Comparison of ENCODE assay signal across 9 mouse cellular contexts in genomic region chr12:111378812-111379211, GRCm38 (mm10). TPM values are rescaled to one million over a fixed set of nuclear protein-coding genes. Genes with fewer than 3 reads are reported as not detected.
DNase-seq lines count a peak whose midpoint lies in the region; ATAC-seq lines count a peak whose summit lies in the region.
"Had no signal": no experiment of that assay in that cellular context is flagged by ENCODE, and none has a peak within 500 bp of the region (broad histone marks: within the 10 kb centered on the region; RNA-seq: fewer than 3 reads in every experiment).

No protein-coding gene starts in this region.

- intact Hi-C loops in heart, postnatal 10 days (cut with DNase I): no loop called here

- H3K36me3 ChIP-seq in heart, embryonic 15.5 days: no peaks in the 10 kb centered on the region
- no peaks in the 10 kb centered on the region for H3K36me3 ChIP-seq in embryonic facial prominence, embryonic 11.5 days (replicated peaks; ENCODE audit: control insufficient read depth, insufficient read depth, low read depth, low read length)
- no peaks in the 10 kb centered on the region for H3K36me3 ChIP-seq in hindbrain, embryonic 13.5 days
- H3K36me3 ChIP-seq in midbrain, embryonic 13.5 days: no peaks in the 10 kb centered on the region

- H3K9me3 ChIP-seq in heart, embryonic 15.5 days (replicated peaks): no peaks in the 10 kb centered on the region
- H3K9me3 ChIP-seq in embryonic facial prominence, embryonic 11.5 days (replicated peaks; ENCODE audit: control insufficient read depth, low read length): no peaks in the 10 kb centered on the region
- no peaks in the 10 kb centered on the region for H3K9me3 ChIP-seq in hindbrain, embryonic 13.5 days
- no peaks in the 10 kb centered on the region for H3K9me3 ChIP-seq in midbrain, embryonic 13.5 days

- H3K4me3 ChIP-seq in heart, embryonic 15.5 days: 0 out of 2 replicates have a peak overlapping the region, but pooled peaks have one; percentile 95
- peak overlapping the region; percentile 88 for H3K4me3 ChIP-seq in embryonic facial prominence, embryonic 11.5 days (ENCODE audit: low read depth, low read length)
- H3K4me3 ChIP-seq in hindbrain, embryonic 13.5 days: peak overlapping the region; percentile 100
- H3K4me3 ChIP-seq in midbrain, embryonic 13.5 days (replicated peaks): peak overlapping the region; percentile 96

- peak overlapping the region; percentile 89 for H3K4me2 ChIP-seq in heart, embryonic 15.5 days
- H3K4me2 ChIP-seq in embryonic facial prominence, embryonic 11.5 days (ENCODE audit: low read depth, low read length): no peak overlapping the region; the same call in 1 of the 2 replicates
- peak overlapping the region; percentile 91 for H3K4me2 ChIP-seq in hindbrain, embryonic 13.5 days
- H3K4me2 ChIP-seq in midbrain, embryonic 13.5 days (replicated peaks): peak overlapping the region; percentile 77

- H3K4me1 ChIP-seq in heart, embryonic 15.5 days (replicated peaks): peaks cover 34% of the 10 kb centered on the region
- 0 out of 2 replicates have a peak, but pooled peaks cover 2% of the 10 kb centered on the region for H3K4me1 ChIP-seq in embryonic facial prominence, embryonic 11.5 days (ENCODE audit: control insufficient read depth, insufficient read depth, low read length)
- H3K4me1 ChIP-seq in hindbrain, embryonic 13.5 days (replicated peaks): peaks cover 36% of the 10 kb centered on the region
- peaks cover 34% of the 10 kb centered on the region for H3K4me1 ChIP-seq in midbrain, embryonic 13.5 days (replicated peaks)

- 73% methylated on average over 12 of the region's 12 CpGs for WGBS in heart, embryonic 15.5 days
- 76% methylated on average over 12 of the region's 12 CpGs for WGBS in embryonic facial prominence, embryonic 11.5 days
- WGBS in hindbrain, embryonic 13.5 days: 71% methylated on average over 12 of the region's 12 CpGs
- WGBS in midbrain, embryonic 13.5 days: 71% methylated on average over 12 of the region's 12 CpGs

- no peak for ATAC-seq in heart, embryonic 15.5 days (replicated peaks; ENCODE audit: insufficient number of reproducible peaks, insufficient read depth, low FRiP score, low read depth)
- ATAC-seq in embryonic facial prominence, embryonic 11.5 days (replicated peaks; ENCODE audit: insufficient number of reproducible peaks, low FRiP score, low TSS enrichment, low read depth): no peak
- no peak for ATAC-seq in hindbrain, embryonic 13.5 days (ENCODE audit: low FRiP score)
- ATAC-seq in midbrain, embryonic 13.5 days: no peak

- 0 out of 2 replicates have a peak, but pooled peaks cover 2% of the 10 kb centered on the region for H3K27me3 ChIP-seq in heart, embryonic 15.5 days
- no peaks in the 10 kb centered on the region for H3K27me3 ChIP-seq in embryonic facial prominence, embryonic 11.5 days (ENCODE audit: control insufficient read depth, insufficient read depth, low read length)
- H3K27me3 ChIP-seq in hindbrain, embryonic 13.5 days: 0 out of 2 replicates have a peak, but pooled peaks cover under 1% of the 10 kb centered on the region
- no peaks in the 10 kb centered on the region for H3K27me3 ChIP-seq in midbrain, embryonic 13.5 days

- no peak for DNase-seq in heart, postnatal 10 days
- no peak for DNase-seq in embryonic facial prominence, embryonic 11.5 days (ENCODE audit: low spot score)
- no peak for DNase-seq in spleen, adult 12 weeks (ENCODE audit: low spot score)
- DNase-seq in c-Kit-positive CD71-positive TER-119-positive erythroid progenitor cells, embryonic 14.5 days (ENCODE audit: low spot score): no peak
- no peak for DNase-seq in left cerebral cortex, adult 9 months (ENCODE audit: low spot score in 2 of 2)
- DNase-seq: layer of hippocampus, adult 9-11 months had no signal

- no peak overlapping the region for H3K9ac ChIP-seq in heart, embryonic 15.5 days
- H3K9ac ChIP-seq in embryonic facial prominence, embryonic 11.5 days (replicated peaks; ENCODE audit: low read length): no peak overlapping the region
- H3K9ac ChIP-seq in hindbrain, embryonic 13.5 days: peak overlapping the region; percentile 97; the same call in 1 of the 2 replicates
- H3K9ac ChIP-seq in midbrain, embryonic 13.5 days (replicated peaks): peak overlapping the region; percentile 97

- peak overlapping the region; percentile 3; the same call in 1 of the 2 replicates for H3K27ac ChIP-seq in heart, embryonic 15.5 days
- H3K27ac ChIP-seq in embryonic facial prominence, embryonic 11.5 days (replicated peaks; ENCODE audit: low read depth, low read length): no peak overlapping the region
- peak overlapping the region; percentile 96; the same call in 1 of the 2 replicates for H3K27ac ChIP-seq in hindbrain, embryonic 13.5 days
- peak overlapping the region; percentile 96; the same call in 1 of the 2 replicates for H3K27ac ChIP-seq in midbrain, embryonic 13.5 days

RNA-seq across cellular contexts. Expression of gene Cdc42bpb, which starts 1.3 kb away (rescaled TPM):
- 20.1 and 26.7 TPM in 2 replicates for polyA plus RNA-seq in heart, embryonic 15.5 days (2015; fragmentation: Nextera tagmentation; extraction: Ambion mirVana)
- 100 to 1,000 TPM in 1 of 2 experiments, 10 to 100 TPM in 1; 96.4 to 106 TPM for total RNA-seq in heart, postnatal 10 days (2021)
- 19.9 and 24.5 TPM in 2 replicates for polyA plus RNA-seq in embryonic facial prominence, embryonic 11.5 days (2014; fragmentation: Nextera tagmentation; extraction: Ambion mirVana)
- 35.0 and 36.5 TPM in 2 replicates for polyA plus RNA-seq in hindbrain, embryonic 13.5 days (2015; fragmentation: Nextera tagmentation; extraction: Ambion mirVana)
- polyA plus RNA-seq in midbrain, embryonic 13.5 days (2015; fragmentation: Nextera tagmentation; extraction: Ambion mirVana): 37.7 and 39.8 TPM in 2 replicates

RNA-seq across cellular contexts. Expression of gene Lbhd2, which starts 27.8 kb away (rescaled TPM):
- 0.45 and 1.6 TPM in 2 replicates for polyA plus RNA-seq in heart, embryonic 15.5 days (2015; fragmentation: Nextera tagmentation; extraction: Ambion mirVana)
- not detected for total RNA-seq in heart, postnatal 10 days (2021)
- 0.45 TPM in 1 of 2 replicates, not detected in the other for polyA plus RNA-seq in embryonic facial prominence, embryonic 11.5 days (2014; fragmentation: Nextera tagmentation; extraction: Ambion mirVana)
- polyA plus RNA-seq in hindbrain, embryonic 13.5 days (2015; fragmentation: Nextera tagmentation; extraction: Ambion mirVana): 0.26 and 0.52 TPM in 2 replicates
- polyA plus RNA-seq in midbrain, embryonic 13.5 days (2015; fragmentation: Nextera tagmentation; extraction: Ambion mirVana): 0.32 TPM in 1 of 2 replicates, not detected in the other

RNA-seq across cellular contexts. Expression of gene Exoc3l4, which starts 38.0 kb away (rescaled TPM):
- 8.0 and 15.1 TPM in 2 replicates for polyA plus RNA-seq in heart, embryonic 15.5 days (2015; fragmentation: Nextera tagmentation; extraction: Ambion mirVana)
- 1 to 10 TPM; 5.3 to 8.3 TPM for total RNA-seq in heart, postnatal 10 days (2021)
- polyA plus RNA-seq in embryonic facial prominence, embryonic 11.5 days (2014; fragmentation: Nextera tagmentation; extraction: Ambion mirVana): 6.3 and 7.3 TPM in 2 replicates
- 2.0 and 2.1 TPM in 2 replicates for polyA plus RNA-seq in hindbrain, embryonic 13.5 days (2015; fragmentation: Nextera tagmentation; extraction: Ambion mirVana)
- 2.0 and 2.4 TPM in 2 replicates for polyA plus RNA-seq in midbrain, embryonic 13.5 days (2015; fragmentation: Nextera tagmentation; extraction: Ambion mirVana)

Comparison
In these comparisons a context has a peak if more than half of its experiments do, and no peak if none do; other contexts are left out.
1. H3K9ac ChIP-seq: peak in hindbrain, embryonic 13.5 days (single experiment) and midbrain, embryonic 13.5 days (single experiment); none in heart, embryonic 15.5 days (single experiment) and embryonic facial prominence, embryonic 11.5 days (single experiment).
2. Peak in every context shown above with its lines, with median percentiles within 50 percentile points of each other: H3K4me3 ChIP-seq.